In genomic region chr17:34893072-34893824, GRCm38 (mm10) we compare ENCODE assay signal across 9 mouse cellular contexts. TPM values are rescaled to one million over a fixed set of nuclear protein-coding genes. Genes with fewer than 3 reads are reported as not detected.
DNase-seq lines count a peak whose midpoint lies in the region; ATAC-seq and TF ChIP-seq lines count a peak whose summit lies in the region.
"Had no signal": no experiment of that assay in that cellular context is flagged by ENCODE, and none has a peak within 500 bp of the region (broad histone marks: within the 10 kb centered on the region; RNA-seq: fewer than 3 reads in every experiment).

No protein-coding gene starts in this region.

- H3K36me3 ChIP-seq in kidney, embryonic 16.5 days (ENCODE audit: insufficient read depth, low read length): peaks cover 9% of the 10 kb centered on the region
- H3K36me3 ChIP-seq in embryonic facial prominence, embryonic 13.5 days: peaks cover 9% of the 10 kb centered on the region
- H3K36me3 ChIP-seq in intestine, embryonic 14.5 days (ENCODE audit: control insufficient read depth, insufficient read depth, low read length): 0 out of 2 replicates have a peak, but pooled peaks cover 4% of the 10 kb centered on the region
- no peaks in the 10 kb centered on the region for H3K36me3 ChIP-seq in midbrain, postnatal 0 days (ENCODE audit: insufficient read depth, low read length)

- no peak for ATAC-seq in kidney, embryonic 16.5 days (ENCODE audit: low FRiP score, low TSS enrichment)
- ATAC-seq in embryonic facial prominence, embryonic 13.5 days (ENCODE audit: insufficient number of reproducible peaks, insufficient read depth, low FRiP score, low TSS enrichment, low read depth): no peak
- no peak for ATAC-seq in intestine, embryonic 14.5 days (replicated peaks; ENCODE audit: low FRiP score, low TSS enrichment, low read depth)
- no peak for ATAC-seq in midbrain, postnatal 0 days (ENCODE audit: low FRiP score)

- H3K27me3 ChIP-seq in kidney, embryonic 16.5 days (ENCODE audit: insufficient read depth, low read length): no peaks in the 10 kb centered on the region
- no peaks in the 10 kb centered on the region for H3K27me3 ChIP-seq in embryonic facial prominence, embryonic 13.5 days
- H3K27me3 ChIP-seq in intestine, embryonic 14.5 days (replicated peaks; ENCODE audit: control insufficient read depth, insufficient read depth, low read length): no peaks in the 10 kb centered on the region
- H3K27me3 ChIP-seq in midbrain, postnatal 0 days (ENCODE audit: insufficient read depth, low read length): no peaks in the 10 kb centered on the region

- H3K9ac ChIP-seq in kidney, embryonic 16.5 days (replicated peaks; ENCODE audit: low read length): peak overlapping the region; percentile 66; the same call in 1 of the 2 replicates
- H3K9ac ChIP-seq in embryonic facial prominence, embryonic 13.5 days: peak overlapping the region; percentile 91
- peak overlapping the region; percentile 14; the same call in 1 of the 2 replicates for H3K9ac ChIP-seq in intestine, embryonic 14.5 days (ENCODE audit: low read length)
- H3K9ac ChIP-seq in midbrain, postnatal 0 days (replicated peaks; ENCODE audit: low read length, poor library complexity, severe bottlenecking): peak overlapping the region; percentile 33; the same call in 1 of the 2 replicates

- TF ChIP-seq CTCF in midbrain, postnatal 0 days (IDR thresholded peaks at IDR 0.05): no peak

- H3K4me1 ChIP-seq in kidney, embryonic 16.5 days (ENCODE audit: insufficient read depth, low read length): peaks cover 33% of the 10 kb centered on the region
- peaks cover 33% of the 10 kb centered on the region for H3K4me1 ChIP-seq in embryonic facial prominence, embryonic 13.5 days
- peaks cover 13% of the 10 kb centered on the region for H3K4me1 ChIP-seq in intestine, embryonic 14.5 days (replicated peaks; ENCODE audit: control insufficient read depth, insufficient read depth, low read length)
- peaks cover 18% of the 10 kb centered on the region for H3K4me1 ChIP-seq in midbrain, postnatal 0 days (ENCODE audit: insufficient read depth, low read length)

- 77% methylated on average over 12 of the region's 12 CpGs for WGBS in kidney, embryonic 16.5 days
- WGBS in embryonic facial prominence, embryonic 13.5 days: 74% methylated on average over 12 of the region's 12 CpGs
- 75% methylated on average over 12 of the region's 12 CpGs for WGBS in intestine, embryonic 14.5 days
- 68% methylated on average over 12 of the region's 12 CpGs for WGBS in midbrain, postnatal 0 days

- no peak for DNase-seq in kidney, adult 18-20 months
- DNase-seq in intestine, embryonic 14.5 days (ENCODE audit: low spot score): no peak
- no peak for DNase-seq in midbrain, postnatal 0 days (ENCODE audit: low spot score)
- no peak for DNase-seq in adrenal gland, adult (ENCODE audit: inconsistent age in 2 of 2, low spot score in 1 of 2)
- DNase-seq in urinary bladder, adult 18-20 months (ENCODE audit: low spot score in 2 of 2): no peak
- no peak for DNase-seq in layer of hippocampus, postnatal 10 days (ENCODE audit: low spot score in 2 of 2)

- H3K27ac ChIP-seq in kidney, embryonic 16.5 days (ENCODE audit: low read length): peak overlapping the region; percentile 86
- peak overlapping the region; percentile 77; the same call in 1 of the 2 replicates for H3K27ac ChIP-seq in embryonic facial prominence, embryonic 13.5 days
- H3K27ac ChIP-seq in intestine, embryonic 14.5 days (ENCODE audit: low read depth): peak overlapping the region; percentile 44; the same call in 1 of the 2 replicates
- peak overlapping the region; percentile 76 for H3K27ac ChIP-seq in midbrain, postnatal 0 days (ENCODE audit: low read depth, low read length)

- no peaks in the 10 kb centered on the region for H3K9me3 ChIP-seq in kidney, embryonic 16.5 days (ENCODE audit: low read length)
- H3K9me3 ChIP-seq in embryonic facial prominence, embryonic 13.5 days: peaks cover 3% of the 10 kb centered on the region; the same call in 1 of the 2 replicates
- H3K9me3 ChIP-seq in intestine, embryonic 14.5 days (ENCODE audit: control insufficient read depth, low read length): no peaks in the 10 kb centered on the region
- H3K9me3 ChIP-seq in midbrain, postnatal 0 days (ENCODE audit: low read length): no peaks in the 10 kb centered on the region

- H3K4me2 ChIP-seq in kidney, embryonic 16.5 days (replicated peaks; ENCODE audit: low read depth, low read length): peak overlapping the region; percentile 92
- peak overlapping the region; percentile 78 for H3K4me2 ChIP-seq in embryonic facial prominence, embryonic 13.5 days
- H3K4me2 ChIP-seq in intestine, embryonic 14.5 days (ENCODE audit: low read length): peak overlapping the region; percentile 68
- H3K4me2 ChIP-seq in midbrain, postnatal 0 days (ENCODE audit: low read depth, low read length, poor library complexity, severe bottlenecking): peak overlapping the region; percentile 65

- H3K4me3 ChIP-seq in kidney, embryonic 16.5 days (ENCODE audit: low read length): no peak overlapping the region
- H3K4me3 ChIP-seq in embryonic facial prominence, embryonic 13.5 days: peak overlapping the region; percentile 61
- H3K4me3 ChIP-seq in intestine, embryonic 14.5 days (ENCODE audit: low read depth, low read length): 0 out of 2 replicates have a peak overlapping the region, but pooled peaks have one; percentile 68
- H3K4me3 ChIP-seq in midbrain, postnatal 0 days (ENCODE audit: low read depth, low read length): peak overlapping the region; percentile 71

RNA-seq across cellular contexts. Expression of gene C2, which starts 4.8 kb away (rescaled TPM):
- polyA plus RNA-seq in kidney, embryonic 16.5 days (2015; fragmentation: Nextera tagmentation; extraction: Ambion mirVana): 4.6 and 5.7 TPM in 2 replicates
- polyA plus RNA-seq in embryonic facial prominence, embryonic 13.5 days (2015; fragmentation: Nextera tagmentation; extraction: Ambion mirVana): 2.7 and 3.2 TPM in 2 replicates
- polyA plus RNA-seq in intestine, embryonic 14.5 days (2014; fragmentation: Nextera tagmentation; extraction: Ambion mirVana): 6.8 and 7.5 TPM in 2 replicates
- total RNA-seq in midbrain, postnatal 0 days (2014; rRNA removed): 2.9 and 3.1 TPM in 2 replicates
- 6.0 and 7.0 TPM in 2 replicates for polyA plus RNA-seq in midbrain, postnatal 0 days (2015; fragmentation: Nextera tagmentation; extraction: Ambion mirVana)
- 1 to 10 TPM; 1.3 to 1.4 TPM for total RNA-seq in layer of hippocampus, postnatal 10 days (2021)

RNA-seq across cellular contexts. Expression of gene Ehmt2, which starts 5.0 kb away (rescaled TPM):
- 89.9 and 92.8 TPM in 2 replicates for polyA plus RNA-seq in kidney, embryonic 16.5 days (2015; fragmentation: Nextera tagmentation; extraction: Ambion mirVana)
- polyA plus RNA-seq in embryonic facial prominence, embryonic 13.5 days (2015; fragmentation: Nextera tagmentation; extraction: Ambion mirVana): 98.5 and 100 TPM in 2 replicates
- 73.4 and 75.2 TPM in 2 replicates for polyA plus RNA-seq in intestine, embryonic 14.5 days (2014; fragmentation: Nextera tagmentation; extraction: Ambion mirVana)
- 312 and 375 TPM in 2 replicates for total RNA-seq in midbrain, postnatal 0 days (2014; rRNA removed)
- 58.8 and 69.0 TPM in 2 replicates for polyA plus RNA-seq in midbrain, postnatal 0 days (2015; fragmentation: Nextera tagmentation; extraction: Ambion mirVana)
- total RNA-seq in layer of hippocampus, postnatal 10 days (2021): 100 to 1,000 TPM; 174 to 175 TPM

RNA-seq across cellular contexts. Expression of gene Gm20547, which starts 11.4 kb away (rescaled TPM):
- not detected in 2 replicates for polyA plus RNA-seq in kidney, embryonic 16.5 days (2015; fragmentation: Nextera tagmentation; extraction: Ambion mirVana)
- not detected in 2 replicates for polyA plus RNA-seq in embryonic facial prominence, embryonic 13.5 days (2015; fragmentation: Nextera tagmentation; extraction: Ambion mirVana)
- polyA plus RNA-seq in intestine, embryonic 14.5 days (2014; fragmentation: Nextera tagmentation; extraction: Ambion mirVana): not detected in 2 replicates
- not detected in 2 replicates for total RNA-seq in midbrain, postnatal 0 days (2014; rRNA removed)
- 0.10 and 0.25 TPM in 2 replicates for polyA plus RNA-seq in midbrain, postnatal 0 days (2015; fragmentation: Nextera tagmentation; extraction: Ambion mirVana)
- total RNA-seq in layer of hippocampus, postnatal 10 days (2021): under 1 TPM in 1 of 2 experiments, not detected in 1; 0.20 TPM
- total RNA-seq: gastrocnemius, adult 8-10 months had no signal

RNA-seq across cellular contexts. Expression of gene Zbtb12, which starts 14.0 kb away (rescaled TPM):
- polyA plus RNA-seq in kidney, embryonic 16.5 days (2015; fragmentation: Nextera tagmentation; extraction: Ambion mirVana): 3.5 and 4.3 TPM in 2 replicates
- 5.5 and 7.1 TPM in 2 replicates for polyA plus RNA-seq in embryonic facial prominence, embryonic 13.5 days (2015; fragmentation: Nextera tagmentation; extraction: Ambion mirVana)
- 1.4 and 1.6 TPM in 2 replicates for polyA plus RNA-seq in intestine, embryonic 14.5 days (2014; fragmentation: Nextera tagmentation; extraction: Ambion mirVana)
- total RNA-seq in midbrain, postnatal 0 days (2014; rRNA removed): 36.9 and 39.1 TPM in 2 replicates
- 7.0 and 8.1 TPM in 2 replicates for polyA plus RNA-seq in midbrain, postnatal 0 days (2015; fragmentation: Nextera tagmentation; extraction: Ambion mirVana)
- total RNA-seq in layer of hippocampus, postnatal 10 days (2021): 10 to 100 TPM in 1 of 2 experiments, 1 to 10 TPM in 1; 9.8 to 10.0 TPM

RNA-seq across cellular contexts. Expression of gene Slc44a4, which starts 21.0 kb away (rescaled TPM):
- 17.9 and 18.9 TPM in 2 replicates for polyA plus RNA-seq in kidney, embryonic 16.5 days (2015; fragmentation: Nextera tagmentation; extraction: Ambion mirVana)
- polyA plus RNA-seq in embryonic facial prominence, embryonic 13.5 days (2015; fragmentation: Nextera tagmentation; extraction: Ambion mirVana): 0.24 and 0.83 TPM in 2 replicates
- polyA plus RNA-seq in intestine, embryonic 14.5 days (2014; fragmentation: Nextera tagmentation; extraction: Ambion mirVana): 25.4 and 28.4 TPM in 2 replicates
- total RNA-seq in midbrain, postnatal 0 days (2014; rRNA removed): 0.49 TPM in 1 of 2 replicates, not detected in the other
- 0.11 TPM in 1 of 2 replicates, not detected in the other for polyA plus RNA-seq in midbrain, postnatal 0 days (2015; fragmentation: Nextera tagmentation; extraction: Ambion mirVana)
- total RNA-seq in layer of hippocampus, postnatal 10 days (2021): under 1 TPM; 0.16 to 0.20 TPM

Comparison
In these comparisons a context has a peak if more than half of its experiments do, and no peak if none do; other contexts are left out.
1. H3K9ac ChIP-seq: peak in every context shown above with its lines; median percentile 91 in embryonic facial prominence, embryonic 13.5 days; 66 in kidney, embryonic 16.5 days; 33 in midbrain, postnatal 0 days; 14 in intestine, embryonic 14.5 days.